Mouse (Mus musculus): ENCODE data around the gene Cand1. TPM values are rescaled to one million over a fixed set of nuclear protein-coding genes. Genes with fewer than 3 reads are reported as not detected.

Gene Cand1
- polyA plus RNA-seq, 1 experiment, result 35.8 TPM

DNA sequence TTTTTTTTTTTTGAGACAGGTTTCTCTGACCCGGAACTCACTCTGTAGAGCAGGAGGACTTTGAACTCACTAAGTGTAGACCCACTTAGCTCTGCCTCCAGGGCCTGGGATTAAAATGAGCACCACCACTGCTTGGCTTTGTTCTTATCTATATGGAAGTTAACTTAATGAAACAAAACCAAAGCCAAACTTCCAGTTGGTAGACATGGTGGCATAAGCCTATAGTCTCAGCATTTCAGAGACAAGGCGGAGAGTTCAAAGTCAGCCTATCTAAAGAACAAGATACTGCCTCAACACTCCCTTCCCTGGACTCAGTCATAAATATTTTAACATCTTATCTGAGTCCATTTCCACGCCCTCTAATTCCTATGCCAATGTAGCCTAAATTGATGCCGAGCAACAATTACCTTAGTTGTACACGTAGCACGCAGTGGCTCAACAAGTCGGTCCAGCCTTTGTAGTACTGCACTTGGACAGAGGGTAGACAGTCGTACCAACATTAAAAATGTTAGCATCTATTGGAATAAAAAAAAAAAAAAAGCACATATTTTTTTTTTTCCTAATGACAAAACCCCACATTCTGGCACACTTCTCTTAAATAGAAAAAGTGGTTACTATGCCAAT lies 33.4 kb downstream of the Cand1 start:
- H3K27me3 ChIP-seq (ENCODE audit: control insufficient read depth, insufficient read depth, low read length), result no peaks in the 10 kb centered on the region
- H3K4me1 ChIP-seq (ENCODE audit: control insufficient read depth, insufficient read depth, low read length), result no peaks in the 10 kb centered on the region
- DNase-seq, result no peak
- H3K27ac ChIP-seq (ENCODE audit: insufficient read depth, low read length), result no peak overlapping the region
- TF ChIP-seq CTCF (IDR thresholded peaks at IDR 0.05; ENCODE audit: borderline replicate concordance, insufficient read depth, low read depth, low read length) (no peak), POLR2A (IDR thresholded peaks at IDR 0.05; ENCODE audit: borderline replicate concordance, insufficient read depth, low read length) (no peak)
- H3K4me3 ChIP-seq (replicated peaks; ENCODE audit: insufficient read depth, low read depth, low read length), result no peak overlapping the region
- WGBS, result 98% methylated on average over 8 of the region's 8 CpGs

DNA sequence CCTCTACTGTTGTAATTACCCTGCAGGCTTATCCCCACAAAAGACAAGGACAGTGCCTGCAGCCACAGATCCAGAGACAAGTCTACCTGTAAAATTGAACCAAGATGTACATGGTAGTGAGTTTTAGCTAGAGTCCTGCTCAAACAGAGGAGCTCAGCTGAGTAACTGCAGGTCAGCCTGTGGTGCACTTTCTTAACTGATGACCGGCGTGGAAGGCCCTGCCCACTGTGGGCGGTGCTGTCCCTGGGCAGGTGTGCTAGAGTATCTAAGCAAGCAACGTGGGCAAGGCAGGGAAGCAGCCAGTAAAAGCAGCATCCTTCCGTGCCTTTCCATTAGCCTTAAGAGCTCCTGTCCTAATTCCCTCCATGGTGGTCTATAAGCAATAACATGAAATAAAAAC lies 34.6 kb downstream of the Cand1 start:
- DNase-seq, result no peak
- WGBS, result 91% methylated on average over 5 of the region's 5 CpGs
- no peak overlapping the region for H3K27ac ChIP-seq (ENCODE audit: insufficient read depth, low read length)
- TF ChIP-seq POLR2A (IDR thresholded peaks at IDR 0.05; ENCODE audit: borderline replicate concordance, insufficient read depth, low read length) (no peak), CTCF (IDR thresholded peaks at IDR 0.05; ENCODE audit: borderline replicate concordance, insufficient read depth, low read depth, low read length) (no peak)
- no peaks in the 10 kb centered on the region for H3K4me1 ChIP-seq (ENCODE audit: control insufficient read depth, insufficient read depth, low read length)
- no peaks in the 10 kb centered on the region for H3K27me3 ChIP-seq (ENCODE audit: control insufficient read depth, insufficient read depth, low read length)
- no peak overlapping the region for H3K4me3 ChIP-seq (replicated peaks; ENCODE audit: insufficient read depth, low read depth, low read length)

DNA sequence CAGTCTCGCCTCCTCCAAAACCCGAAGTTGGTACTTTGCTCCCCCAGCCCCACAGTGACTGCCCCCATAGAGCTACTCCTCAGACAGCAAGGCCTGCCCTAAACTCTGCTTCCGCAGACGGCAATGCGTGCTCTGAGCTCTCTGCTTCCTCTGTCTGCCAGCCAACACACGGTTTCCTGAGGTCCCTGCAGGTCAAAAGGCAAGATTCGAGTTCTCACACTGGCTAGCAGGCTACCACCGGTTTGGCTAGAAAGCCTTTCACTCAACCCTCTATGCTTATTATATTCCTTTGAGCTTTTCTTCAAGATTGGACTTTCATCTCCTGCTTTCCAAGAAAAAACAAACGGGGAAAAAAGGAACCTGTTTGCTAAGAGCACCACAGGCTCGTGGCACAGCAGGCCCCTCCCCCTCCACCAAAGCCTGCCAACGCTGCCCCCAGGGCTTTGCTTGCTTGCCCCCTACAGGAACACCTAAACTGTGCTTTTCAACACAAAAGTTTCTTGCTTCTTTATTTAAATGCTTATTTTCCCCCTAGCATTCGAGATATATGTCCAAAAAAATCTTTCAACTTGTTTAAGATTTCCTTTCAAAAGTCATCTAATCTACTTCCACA lies 35.4 kb downstream of the Cand1 start:
- Histone ChIP-seq H3K4me3 (replicated peaks; ENCODE audit: insufficient read depth, low read depth, low read length) (no peak overlapping the region), H3K27me3 (ENCODE audit: control insufficient read depth, insufficient read depth, low read length) (no peaks in the 10 kb centered on the region), H3K4me1 (ENCODE audit: control insufficient read depth, insufficient read depth, low read length) (no peaks in the 10 kb centered on the region), H3K27ac (ENCODE audit: insufficient read depth, low read length) (no peak overlapping the region)
- DNase-seq, result no peak
- 67% methylated on average over 12 of the region's 12 CpGs for WGBS
- no peak for TF ChIP-seq CTCF (IDR thresholded peaks at IDR 0.05; ENCODE audit: borderline replicate concordance, insufficient read depth, low read depth, low read length)

DNA sequence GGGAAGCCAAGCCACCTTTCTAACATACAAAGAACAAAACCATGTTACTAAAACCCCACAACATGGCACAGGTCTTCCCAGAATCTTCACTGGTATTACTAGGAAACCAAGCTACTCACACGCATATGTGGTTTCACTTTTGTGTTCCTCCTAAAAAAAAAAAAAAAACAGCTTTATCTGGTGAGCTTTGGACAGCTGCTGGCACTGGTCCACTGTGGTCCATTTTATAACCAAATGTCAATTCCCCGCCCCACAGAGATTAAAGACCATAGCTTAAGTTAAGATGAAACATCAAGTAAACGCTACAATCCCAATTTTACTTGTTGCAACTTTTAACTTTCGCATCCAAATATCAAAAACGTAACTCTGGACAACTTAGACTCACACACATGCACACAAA lies 40.0 kb downstream of the Cand1 start:
- no peaks in the 10 kb centered on the region for H3K4me1 ChIP-seq (ENCODE audit: control insufficient read depth, insufficient read depth, low read length)
- no peaks in the 10 kb centered on the region for H3K27me3 ChIP-seq (ENCODE audit: control insufficient read depth, insufficient read depth, low read length)
- no peak overlapping the region for H3K4me3 ChIP-seq (replicated peaks; ENCODE audit: insufficient read depth, low read depth, low read length)
- TF ChIP-seq CTCF (IDR thresholded peaks at IDR 0.05; ENCODE audit: borderline replicate concordance, insufficient read depth, low read depth, low read length), result no peak
- no peak for TF ChIP-seq POLR2A (IDR thresholded peaks at IDR 0.05; ENCODE audit: borderline replicate concordance, insufficient read depth, low read length)
- 87% methylated on average over 5 of the region's 5 CpGs for WGBS
- H3K27ac ChIP-seq (ENCODE audit: insufficient read depth, low read length), result no peak overlapping the region
- no peak for DNase-seq

DNA sequence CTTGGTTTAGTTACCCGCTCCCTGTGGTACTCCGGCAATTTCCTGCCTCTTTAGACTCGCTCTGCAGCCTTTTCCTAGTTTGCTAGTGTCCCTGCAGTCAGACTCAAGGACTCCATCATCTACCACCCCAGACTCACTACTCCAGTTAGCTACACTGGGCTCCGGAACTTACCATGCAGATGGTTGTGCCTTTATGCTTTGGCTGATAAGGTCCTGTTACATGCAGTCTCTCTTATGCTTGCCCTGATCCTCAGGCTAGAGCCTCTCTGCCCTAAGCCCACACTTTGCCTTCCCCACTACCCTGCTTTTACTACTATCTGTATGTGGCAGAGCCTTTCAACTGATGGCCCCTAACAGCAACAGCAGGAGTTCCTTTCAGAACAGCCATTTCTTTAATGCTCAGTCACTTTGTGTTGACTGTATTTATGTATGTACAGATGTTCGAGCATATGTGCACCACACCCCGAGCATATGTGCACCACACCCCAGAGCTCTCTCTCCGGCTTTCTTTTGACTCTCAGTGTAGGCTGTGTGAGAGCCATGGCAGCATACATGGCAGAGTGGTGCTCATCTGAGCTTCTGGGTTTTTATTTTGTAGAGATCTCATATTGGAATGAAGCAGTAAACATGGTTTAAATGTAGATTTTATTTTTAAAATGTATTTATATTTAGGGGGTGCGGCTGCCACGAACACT lies 41.5 kb downstream of the Cand1 start:
- Histone ChIP-seq H3K27ac (ENCODE audit: insufficient read depth, low read length) (no peak overlapping the region), H3K4me1 (ENCODE audit: control insufficient read depth, insufficient read depth, low read length) (no peaks in the 10 kb centered on the region), H3K4me3 (replicated peaks; ENCODE audit: insufficient read depth, low read depth, low read length) (no peak overlapping the region), H3K27me3 (ENCODE audit: control insufficient read depth, insufficient read depth, low read length) (no peaks in the 10 kb centered on the region)
- TF ChIP-seq CTCF (IDR thresholded peaks at IDR 0.05; ENCODE audit: borderline replicate concordance, insufficient read depth, low read depth, low read length) (no peak), POLR2A (IDR thresholded peaks at IDR 0.05; ENCODE audit: borderline replicate concordance, insufficient read depth, low read length) (no peak)
- DNase-seq, result no peak
- 90% methylated on average over 9 of the region's 9 CpGs for WGBS

DNA sequence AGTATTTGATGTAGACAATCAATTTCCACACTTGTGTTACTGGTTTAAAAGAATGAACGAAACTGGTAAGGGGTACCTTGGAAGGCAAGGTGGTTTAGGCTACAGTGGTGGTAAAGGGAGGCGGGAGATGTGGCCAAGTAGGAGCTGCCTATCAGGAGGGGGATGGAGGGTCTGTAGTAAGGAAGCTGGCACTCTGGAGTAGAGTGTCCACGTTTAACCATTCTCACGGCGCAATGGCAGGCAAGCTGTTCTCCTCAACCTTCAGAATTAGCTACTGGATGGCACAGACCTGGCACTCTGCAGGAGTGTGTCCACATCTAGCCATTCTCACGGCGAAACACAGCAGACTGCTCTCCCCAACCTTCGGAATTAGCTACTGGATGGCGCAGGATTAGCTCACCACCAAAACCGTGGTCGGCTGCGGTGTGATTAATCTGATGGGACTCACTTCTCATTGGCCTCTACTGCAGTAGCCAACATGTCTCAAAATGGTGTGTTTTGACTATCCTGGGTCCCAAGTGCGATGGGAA lies 42.2 kb downstream of the Cand1 start:
- no peaks in the 10 kb centered on the region for H3K4me1 ChIP-seq (ENCODE audit: control insufficient read depth, insufficient read depth, low read length)
- WGBS, result 93% methylated on average over 13 of the region's 13 CpGs
- H3K27me3 ChIP-seq (ENCODE audit: control insufficient read depth, insufficient read depth, low read length), result no peaks in the 10 kb centered on the region
- H3K27ac ChIP-seq (ENCODE audit: insufficient read depth, low read length), result no peak overlapping the region
- H3K4me3 ChIP-seq (replicated peaks; ENCODE audit: insufficient read depth, low read depth, low read length), result no peak overlapping the region
- TF ChIP-seq CTCF (IDR thresholded peaks at IDR 0.05; ENCODE audit: borderline replicate concordance, insufficient read depth, low read depth, low read length), result no peak
- no peak for TF ChIP-seq POLR2A (IDR thresholded peaks at IDR 0.05; ENCODE audit: borderline replicate concordance, insufficient read depth, low read length)
- DNase-seq, result no peak

DNA sequence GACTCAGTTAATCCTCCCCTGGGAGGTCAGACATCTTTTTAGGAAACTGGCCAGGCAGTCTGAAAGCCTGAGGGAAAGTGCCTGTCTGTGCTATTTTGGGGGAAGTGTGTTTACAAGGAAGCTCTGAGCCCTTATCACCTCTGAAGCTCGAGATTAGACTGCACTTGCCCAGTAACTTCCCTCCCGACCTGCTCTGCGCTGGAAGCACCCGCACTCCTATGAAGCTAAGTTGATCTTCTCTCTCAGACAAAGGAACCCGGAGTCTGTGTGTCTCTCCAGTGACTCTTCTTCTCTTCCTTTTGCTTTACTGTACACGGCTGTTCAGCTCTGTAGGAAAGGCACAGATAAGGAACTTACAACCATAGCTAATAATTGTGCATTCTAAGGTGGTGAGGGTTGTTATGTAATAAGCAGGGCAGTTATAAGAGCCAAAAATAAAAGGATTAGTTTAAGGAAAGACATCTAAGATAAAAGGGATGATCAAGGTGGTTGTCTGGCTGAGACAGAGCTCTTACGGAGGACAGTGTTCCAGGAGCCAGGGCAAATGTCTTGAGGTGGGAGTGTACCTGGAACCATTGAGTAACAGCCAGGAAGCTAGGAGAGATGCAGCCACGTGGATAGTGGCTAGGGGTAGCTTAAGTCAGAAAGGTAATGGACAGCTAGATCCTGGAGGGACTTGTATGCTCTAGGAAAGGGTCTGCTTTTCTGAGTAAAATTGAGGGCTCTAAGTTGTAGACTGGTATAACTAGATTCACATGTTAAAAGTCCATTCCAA lies 47.1 kb downstream of the Cand1 start:
- Histone ChIP-seq H3K27me3 (ENCODE audit: control insufficient read depth, insufficient read depth, low read length) (no peaks in the 10 kb centered on the region), H3K27ac (ENCODE audit: insufficient read depth, low read length) (no peak overlapping the region), H3K4me3 (replicated peaks; ENCODE audit: insufficient read depth, low read depth, low read length) (no peak overlapping the region), H3K4me1 (ENCODE audit: control insufficient read depth, insufficient read depth, low read length) (no peaks in the 10 kb centered on the region)
- 68% methylated on average over 8 of the region's 8 CpGs for WGBS
- no peak for DNase-seq
- TF ChIP-seq CTCF (IDR thresholded peaks at IDR 0.05; ENCODE audit: borderline replicate concordance, insufficient read depth, low read depth, low read length), result no peak
- no peak for TF ChIP-seq POLR2A (IDR thresholded peaks at IDR 0.05; ENCODE audit: borderline replicate concordance, insufficient read depth, low read length)

All from cerebellum, adult 2 months (tissue).